Mouse (Mus musculus) cortical plate, adult 2 months (tissue): ENCODE measurements around the gene Stab2.

ENCODE experiments used
- CTCF ChIP-seq: fragments of 200-500 bp; IDR thresholded peaks from 2 replicates; pipeline ENCODE4 v1.5.1; 2011; ENCODE audit warnings: mild to moderate bottlenecking, control low read depth, low read length; ENCODE audit not compliant: insufficient read depth; ENCODE audit errors: extremely low read depth
- POLR2A ChIP-seq: fragments of 200-500 bp; IDR thresholded peaks from 2 replicates; pipeline ENCODE4 v1.6.1; 2011; ENCODE audit warnings: mild to moderate bottlenecking, low read length, control low read depth; ENCODE audit not compliant: insufficient read depth; ENCODE audit errors: extremely low read depth

DNA sequence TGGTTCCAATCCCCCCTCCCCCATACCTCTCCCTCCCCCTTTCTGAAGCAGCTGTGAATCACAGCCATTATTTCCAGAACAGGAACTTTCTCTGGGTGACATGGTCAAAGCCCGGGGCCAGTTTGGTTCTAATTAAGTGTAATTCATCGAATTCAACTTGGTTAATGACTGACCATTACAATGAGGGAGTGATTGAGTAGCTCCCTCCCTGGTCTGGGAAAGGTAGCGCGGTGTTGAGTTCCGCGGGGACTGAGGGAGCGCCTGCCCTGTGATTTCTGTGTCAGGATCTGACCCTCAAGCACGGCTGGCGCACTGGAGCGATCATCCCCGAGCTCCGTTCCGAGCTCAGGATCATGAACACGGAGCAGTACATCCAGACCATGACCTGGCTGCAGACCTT is 183.0 kb downstream of the Stab2 start:
- no peak for TF ChIP-seq CTCF
- TF ChIP-seq POLR2A = no peak
